ENCODE assay signal across 9 mouse cellular contexts in the genomic region with DNA sequence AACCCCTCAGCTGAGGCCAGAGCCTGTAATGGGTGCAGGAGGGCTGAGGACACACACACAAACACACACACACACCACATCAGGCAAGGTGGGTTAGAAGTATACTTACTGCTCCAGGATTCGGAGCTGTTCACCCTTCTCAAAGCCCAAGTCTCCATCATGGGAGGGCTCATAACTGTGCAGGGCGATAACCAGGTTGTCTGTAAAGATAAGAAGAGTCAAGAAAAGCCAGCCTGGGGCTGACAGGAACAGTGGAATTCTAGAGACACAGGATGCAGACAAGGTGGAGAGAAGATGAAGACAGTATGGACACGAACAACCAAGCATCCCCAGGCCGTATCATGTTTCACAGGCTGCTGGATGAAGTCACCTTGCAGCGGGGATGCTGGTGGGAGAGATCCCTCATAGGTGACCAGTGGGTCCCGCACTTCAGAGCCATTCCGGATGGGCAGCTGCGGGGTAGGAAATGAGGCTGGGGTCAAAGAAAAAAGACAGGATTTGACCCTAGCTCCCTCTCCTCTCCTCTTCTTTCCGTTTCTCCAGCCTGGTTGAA. TPM values are rescaled to one million over a fixed set of nuclear protein-coding genes. Genes with fewer than 3 reads are reported as not detected.
DNase-seq lines count a peak whose midpoint lies in the region; ATAC-seq and TF ChIP-seq lines count a peak whose summit lies in the region.
"Had no signal": no experiment of that assay in that cellular context is flagged by ENCODE, and none has a peak within 500 bp of the region (broad histone marks: within the 10 kb centered on the region; RNA-seq: fewer than 3 reads in every experiment).

No protein-coding gene starts in this region.

- peaks cover 23% of the 10 kb centered on the region for H3K27me3 ChIP-seq in G1E (ENCODE audit: insufficient read depth, low read length)
- H3K27me3 ChIP-seq in hindbrain, embryonic 13.5 days: peaks cover 13% of the 10 kb centered on the region; the same call in 1 of the 2 replicates
- peaks cover 2% of the 10 kb centered on the region for H3K27me3 ChIP-seq in midbrain, embryonic 11.5 days (ENCODE audit: control insufficient read depth, insufficient read depth, low read length)

- TF ChIP-seq CTCF in G1E (IDR thresholded peaks at IDR 0.05; ENCODE audit: low read depth, low read length): no peak

- WGBS in hindbrain, embryonic 13.5 days: 81% methylated on average over 9 of the region's 9 CpGs
- 84% methylated on average over 9 of the region's 9 CpGs for whole genome bisulfite sequencing in midbrain, embryonic 11.5 days

- H3K4me3 ChIP-seq in G1E (ENCODE audit: low read depth, low read length): peak overlapping the region; percentile 71
- peak overlapping the region; percentile 42; the same call in 1 of the 2 replicates for H3K4me3 ChIP-seq in hindbrain, embryonic 13.5 days
- no peak overlapping the region for H3K4me3 ChIP-seq in midbrain, embryonic 11.5 days (ENCODE audit: low read depth, low read length)

- H3K9me3 ChIP-seq in G1E (replicated peaks): no peaks in the 10 kb centered on the region
- no peaks in the 10 kb centered on the region for H3K9me3 ChIP-seq in hindbrain, embryonic 13.5 days
- H3K9me3 ChIP-seq in midbrain, embryonic 11.5 days (ENCODE audit: control insufficient read depth, low read length): no peaks in the 10 kb centered on the region

- ATAC-seq in G1E (ENCODE audit: extremely low read depth, insufficient number of reproducible peaks, low FRiP score, poor library complexity, severe bottlenecking): peak; percentile 61; the same call in 1 of the 2 replicates
- no peak for ATAC-seq in hindbrain, embryonic 13.5 days (ENCODE audit: low FRiP score)
- no peak for ATAC-seq in midbrain, embryonic 11.5 days (ENCODE audit: low FRiP score)

- H3K27ac ChIP-seq in hindbrain, embryonic 13.5 days: 0 out of 2 replicates have a peak overlapping the region, but pooled peaks have one; percentile 44
- no peak overlapping the region for H3K27ac ChIP-seq in midbrain, embryonic 11.5 days (ENCODE audit: low read depth, low read length)

- peak overlapping the region; percentile 63 for H3K4me2 ChIP-seq in hindbrain, embryonic 13.5 days
- peak overlapping the region; percentile 85; the same call in 1 of the 2 replicates for H3K4me2 ChIP-seq in midbrain, embryonic 11.5 days

- DNase-seq in embryo, embryonic 10 days (ENCODE audit: low spot score): peak; percentile 28
- DNase-seq in embryo, embryonic 11 days: no peak
- DNase-seq in G1E (ENCODE audit: low spot score): peak; percentile 50
- DNase-seq in midbrain, embryonic 11.5 days (ENCODE audit: low spot score, missing footprints): no peak
- DNase-seq in natural killer cell, adult 2 months (ENCODE audit: low spot score in 2 of 2): no peak
- no peak for DNase-seq in right cerebral cortex, adult 2 months (ENCODE audit: low spot score in 2 of 2)
- DNase-seq in testis, postnatal 14 days (ENCODE audit: low spot score): no peak
- DNase-seq: retina, postnatal 1 day had no signal

- H3K4me1 ChIP-seq in G1E (ENCODE audit: insufficient read depth, low read depth, low read length): peaks cover 39% of the 10 kb centered on the region
- peaks cover 22% of the 10 kb centered on the region for H3K4me1 ChIP-seq in hindbrain, embryonic 13.5 days (replicated peaks)
- peaks cover 10% of the 10 kb centered on the region for H3K4me1 ChIP-seq in midbrain, embryonic 11.5 days (ENCODE audit: control insufficient read depth, insufficient read depth, low read length)

- no peaks in the 10 kb centered on the region for H3K36me3 ChIP-seq in G1E (replicated peaks)
- H3K36me3 ChIP-seq in hindbrain, embryonic 13.5 days: no peaks in the 10 kb centered on the region
- H3K36me3 ChIP-seq in midbrain, embryonic 11.5 days (ENCODE audit: control insufficient read depth, insufficient read depth, low read length): no peaks in the 10 kb centered on the region

- peak overlapping the region; percentile 68; the same call in 1 of the 2 replicates for H3K9ac ChIP-seq in hindbrain, embryonic 13.5 days
- H3K9ac ChIP-seq in midbrain, embryonic 11.5 days (ENCODE audit: low read length): no peak overlapping the region; the same call in 1 of the 2 replicates

RNA-seq across cellular contexts. Expression of a gene that starts 14.8 kb away (rescaled TPM):
- total RNA-seq in G1E (2014; fragmentation: Nextera tagmentation) (79.8 and 86.5 TPM in 2 replicates), G1E (2017) (64.5 and 76.7 TPM in 2 replicates)
- 53.7 and 63.6 TPM in 2 replicates for polyA plus RNA-seq in G1E (2012)
- 111 and 113 TPM in 2 replicates for polyA plus RNA-seq in hindbrain, embryonic 13.5 days (2015; fragmentation: Nextera tagmentation; extraction: Ambion mirVana)
- 225 and 234 TPM in 2 replicates for polyA plus RNA-seq in midbrain, embryonic 11.5 days (2014; fragmentation: Nextera tagmentation; extraction: Ambion mirVana)

RNA-seq across cellular contexts. Expression of a gene that starts 16.1 kb away (rescaled TPM):
- total RNA-seq in G1E (2014; fragmentation: Nextera tagmentation) (3.5 TPM in 1 of 2 replicates, not detected in the other), G1E (2017) (1.7 and 2.1 TPM in 2 replicates)
- polyA plus RNA-seq in G1E (2012): 1.3 and 1.8 TPM in 2 replicates
- polyA plus RNA-seq in hindbrain, embryonic 13.5 days (2015; fragmentation: Nextera tagmentation; extraction: Ambion mirVana): 7.6 and 11.1 TPM in 2 replicates
- polyA plus RNA-seq in midbrain, embryonic 11.5 days (2014; fragmentation: Nextera tagmentation; extraction: Ambion mirVana): 4.5 and 5.3 TPM in 2 replicates

RNA-seq across cellular contexts. Expression of a gene that starts 21.0 kb away (rescaled TPM):
- total RNA-seq in G1E (2014; fragmentation: Nextera tagmentation): not detected in 2 replicates
- not detected in 2 replicates for total RNA-seq in G1E (2017)
- polyA plus RNA-seq in G1E (2012): not detected in 2 replicates
- 0.80 and 0.87 TPM in 2 replicates for polyA plus RNA-seq in hindbrain, embryonic 13.5 days (2015; fragmentation: Nextera tagmentation; extraction: Ambion mirVana)
- 0.19 and 0.46 TPM in 2 replicates for polyA plus RNA-seq in midbrain, embryonic 11.5 days (2014; fragmentation: Nextera tagmentation; extraction: Ambion mirVana)

RNA-seq across cellular contexts. Expression of a gene that starts 43.1 kb away (rescaled TPM):
- total RNA-seq in G1E (2014; fragmentation: Nextera tagmentation): 152 and 159 TPM in 2 replicates
- 241 and 272 TPM in 2 replicates for total RNA-seq in G1E (2017)
- 130 and 133 TPM in 2 replicates for polyA plus RNA-seq in G1E (2012)
- polyA plus RNA-seq in hindbrain, embryonic 13.5 days (2015; fragmentation: Nextera tagmentation; extraction: Ambion mirVana): 208 and 212 TPM in 2 replicates
- polyA plus RNA-seq in midbrain, embryonic 11.5 days (2014; fragmentation: Nextera tagmentation; extraction: Ambion mirVana): 251 and 259 TPM in 2 replicates

RNA-seq across cellular contexts. Expression of a gene that starts 43.1 kb away (rescaled TPM):
- total RNA-seq in G1E (2014; fragmentation: Nextera tagmentation): 129 and 155 TPM in 2 replicates
- 104 and 120 TPM in 2 replicates for total RNA-seq in G1E (2017)
- 207 and 224 TPM in 2 replicates for polyA plus RNA-seq in G1E (2012)
- 195 and 196 TPM in 2 replicates for polyA plus RNA-seq in hindbrain, embryonic 13.5 days (2015; fragmentation: Nextera tagmentation; extraction: Ambion mirVana)
- polyA plus RNA-seq in midbrain, embryonic 11.5 days (2014; fragmentation: Nextera tagmentation; extraction: Ambion mirVana): 178 and 188 TPM in 2 replicates

Comparison
In these comparisons a context has a peak if more than half of its experiments do, and no peak if none do; other contexts are left out.
1. DNase-seq: peak in embryo, embryonic 10 days (single experiment) and G1E (single experiment); none in embryo, embryonic 11 days (single experiment), midbrain, embryonic 11.5 days (single experiment), natural killer cell, adult 2 months (0 of 2), right cerebral cortex, adult 2 months (0 of 2) and testis, postnatal 14 days (single experiment).